Mouse (Mus musculus) layer of hippocampus, adult 18-20 months (tissue): ENCODE results near the gene Nat10. TPM values are rescaled to one million over a fixed set of nuclear protein-coding genes. Genes with fewer than 3 reads are reported as not detected.

Experiments used
- total RNA-seq, 2 experiments: library from RNA; stranded (reverse); gene quantifications; 2 replicates each; pipeline ENCODE4 v1.2.3; 2021

Nat10 gene
- total RNA-seq, 2 experiments from 2014 or later: 30.3 to 33.3 TPM

Other genes with a start within 250 kb of the Nat10 start
- gene Abtb2, start 195.0 kb downstream of the Nat10 start, total RNA-seq: 1 to 10 TPM; 7.8 to 8.0 TPM
- gene Caprin1, start 36.4 kb upstream of the Nat10 start, total RNA-seq: 100 to 1,000 TPM; 308 to 313 TPM
- 10 to 100 TPM; 19.0 to 19.8 TPM for gene Lmo2, start 196.7 kb upstream of the Nat10 start, total RNA-seq